Mouse (Mus musculus): Measurements from ENCODE around the gene Fscn2. TPM values are rescaled to one million over a fixed set of nuclear protein-coding genes. Genes with fewer than 3 reads are reported as not detected.

Fscn2 gene
- polyA plus RNA-seq (2012; rRNA removed): 0.08 TPM in 1 of 2 replicates, not detected in the other

- H3K36me3 ChIP-seq (ENCODE audit: control insufficient read depth, insufficient read depth, low read length): no peaks in the 10 kb centered on the region
- no peak within 1 kb of the TSS for H3K4me3 ChIP-seq (ENCODE audit: extremely low read depth, insufficient read depth, insufficient read length)
- 93% methylated on average over 10 of the region's 10 CpGs for WGBS
- no peaks in the 10 kb centered on the region for H3K27me3 ChIP-seq (ENCODE audit: control insufficient read depth, insufficient read depth, low read length)
- H3K27ac ChIP-seq (ENCODE audit: insufficient read depth, low read length): no peak within 1 kb of the TSS
- TF ChIP-seq CTCF (IDR thresholded peaks at IDR 0.05; ENCODE audit: extremely low read depth, insufficient read depth, insufficient read length, insufficient replicate concordance): no peak
- TF ChIP-seq POLR2A (IDR thresholded peaks at IDR 0.05; ENCODE audit: low read depth, low read length): no peak
- no peak for DNase-seq (ENCODE audit: low read depth in 1 of 2, low spot score in 2 of 2)
- H3K4me1 ChIP-seq (ENCODE audit: control insufficient read depth, insufficient read depth, insufficient read length): no peaks in the 10 kb centered on the region
Measured at GRCm38 (mm10) chr11:120361295-120361694, at the start of gene Fscn2. TSS of gene Fscn2 (plus strand) at chr11:120361534.

- TF ChIP-seq POLR2A (IDR thresholded peaks at IDR 0.05; ENCODE audit: low read depth, low read length): no peak
- no peak for TF ChIP-seq CTCF (IDR thresholded peaks at IDR 0.05; ENCODE audit: extremely low read depth, insufficient read depth, insufficient read length, insufficient replicate concordance)
- Histone ChIP-seq H3K36me3 (ENCODE audit: control insufficient read depth, insufficient read depth, low read length) (no peaks in the 10 kb centered on the region), H3K27ac (ENCODE audit: insufficient read depth, low read length) (no peak overlapping the region), H3K4me1 (ENCODE audit: control insufficient read depth, insufficient read depth, insufficient read length) (peaks cover 9% of the 10 kb centered on the region), H3K27me3 (ENCODE audit: control insufficient read depth, insufficient read depth, low read length) (peaks cover 7% of the 10 kb centered on the region; the same call in 1 of the 2 replicates), H3K4me3 (ENCODE audit: extremely low read depth, insufficient read depth, insufficient read length) (no peak overlapping the region)
- WGBS: 63% methylated on average over 10 of the region's 10 CpGs
- DNase-seq (ENCODE audit: low read depth in 1 of 2, low spot score in 2 of 2): no peak
Measured at GRCm38 (mm10) chr11:120311561-120311960, 49.8 kb upstream of the Fscn2 start.

- no peak for DNase-seq (ENCODE audit: low read depth in 1 of 2, low spot score in 2 of 2)
- Histone ChIP-seq H3K4me3 (ENCODE audit: extremely low read depth, insufficient read depth, insufficient read length) (no peak overlapping the region), H3K36me3 (ENCODE audit: control insufficient read depth, insufficient read depth, low read length) (no peaks in the 10 kb centered on the region), H3K27ac (ENCODE audit: insufficient read depth, low read length) (no peak overlapping the region), H3K4me1 (ENCODE audit: control insufficient read depth, insufficient read depth, insufficient read length) (peaks cover 9% of the 10 kb centered on the region), H3K27me3 (ENCODE audit: control insufficient read depth, insufficient read depth, low read length) (peaks cover 7% of the 10 kb centered on the region; the same call in 1 of the 2 replicates)
- no peak for TF ChIP-seq POLR2A (IDR thresholded peaks at IDR 0.05; ENCODE audit: low read depth, low read length)
- no peak for TF ChIP-seq CTCF (IDR thresholded peaks at IDR 0.05; ENCODE audit: extremely low read depth, insufficient read depth, insufficient read length, insufficient replicate concordance)
- 91% methylated on average over 6 of the region's 6 CpGs for WGBS
Measured at GRCm38 (mm10) chr11:120312069-120312468, 49.3 kb upstream of the Fscn2 start.

- WGBS: 85% methylated on average over 6 of the region's 6 CpGs
- peaks cover 5% of the 10 kb centered on the region; the same call in 1 of the 2 replicates for H3K27me3 ChIP-seq (ENCODE audit: control insufficient read depth, insufficient read depth, low read length)
- no peak overlapping the region for H3K27ac ChIP-seq (ENCODE audit: insufficient read depth, low read length)
- no peak for DNase-seq (ENCODE audit: low read depth in 1 of 2, low spot score in 2 of 2)
- peaks cover 9% of the 10 kb centered on the region for H3K4me1 ChIP-seq (ENCODE audit: control insufficient read depth, insufficient read depth, insufficient read length)
- H3K36me3 ChIP-seq (ENCODE audit: control insufficient read depth, insufficient read depth, low read length): no peaks in the 10 kb centered on the region
- H3K4me3 ChIP-seq (ENCODE audit: extremely low read depth, insufficient read depth, insufficient read length): no peak overlapping the region
- no peak for TF ChIP-seq CTCF (IDR thresholded peaks at IDR 0.05; ENCODE audit: extremely low read depth, insufficient read depth, insufficient read length, insufficient replicate concordance)
Measured at GRCm38 (mm10) chr11:120313906-120314685, 47.2 kb upstream of the Fscn2 start.

GRCm38 (mm10) chr11:120314721-120315415, 46.5 kb upstream of the Fscn2 start:
- 0 out of 2 replicates have a peak, but pooled peaks cover 5% of the 10 kb centered on the region for H3K27me3 ChIP-seq (ENCODE audit: control insufficient read depth, insufficient read depth, low read length)
- no peak overlapping the region for H3K4me3 ChIP-seq (ENCODE audit: extremely low read depth, insufficient read depth, insufficient read length)
- DNase-seq (ENCODE audit: low read depth in 1 of 2, low spot score in 2 of 2): no peak
- TF ChIP-seq CTCF (IDR thresholded peaks at IDR 0.05; ENCODE audit: extremely low read depth, insufficient read depth, insufficient read length, insufficient replicate concordance) (no peak), POLR2A (IDR thresholded peaks at IDR 0.05; ENCODE audit: low read depth, low read length) (no peak)
- no peak overlapping the region for H3K27ac ChIP-seq (ENCODE audit: insufficient read depth, low read length)
- 91% methylated on average over 16 of the region's 16 CpGs for WGBS
- H3K36me3 ChIP-seq (ENCODE audit: control insufficient read depth, insufficient read depth, low read length): no peaks in the 10 kb centered on the region
- peaks cover 9% of the 10 kb centered on the region for H3K4me1 ChIP-seq (ENCODE audit: control insufficient read depth, insufficient read depth, insufficient read length)

- Histone ChIP-seq H3K4me1 (ENCODE audit: control insufficient read depth, insufficient read depth, insufficient read length) (peaks cover 9% of the 10 kb centered on the region), H3K4me3 (ENCODE audit: extremely low read depth, insufficient read depth, insufficient read length) (no peak overlapping the region)
- WGBS: 30% methylated on average over 4 of the region's 4 CpGs
Measured at GRCm38 (mm10) chr11:120315416-120315761, 45.9 kb upstream of the Fscn2 start.

More at GRCm38 (mm10) chr11:120315416-120315761, 45.9 kb upstream of the Fscn2 start:
- H3K27ac ChIP-seq (ENCODE audit: insufficient read depth, low read length): no peak overlapping the region
- 0 out of 2 replicates have a peak, but pooled peaks cover 5% of the 10 kb centered on the region for H3K27me3 ChIP-seq (ENCODE audit: control insufficient read depth, insufficient read depth, low read length)
- TF ChIP-seq CTCF (IDR thresholded peaks at IDR 0.05; ENCODE audit: extremely low read depth, insufficient read depth, insufficient read length, insufficient replicate concordance) (no peak), POLR2A (IDR thresholded peaks at IDR 0.05; ENCODE audit: low read depth, low read length) (no peak)
- DNase-seq (ENCODE audit: low read depth in 1 of 2, low spot score in 2 of 2): no peak
- no peaks in the 10 kb centered on the region for H3K36me3 ChIP-seq (ENCODE audit: control insufficient read depth, insufficient read depth, low read length)
